Mouse (Mus musculus): ENCODE data around the gene Brd7. TPM values are rescaled to one million over a fixed set of nuclear protein-coding genes. Genes with fewer than 3 reads are reported as not detected.

The Brd7 gene
- polyA plus RNA-seq, 1 experiment from 2014 or later = 82.7 TPM

DNA sequence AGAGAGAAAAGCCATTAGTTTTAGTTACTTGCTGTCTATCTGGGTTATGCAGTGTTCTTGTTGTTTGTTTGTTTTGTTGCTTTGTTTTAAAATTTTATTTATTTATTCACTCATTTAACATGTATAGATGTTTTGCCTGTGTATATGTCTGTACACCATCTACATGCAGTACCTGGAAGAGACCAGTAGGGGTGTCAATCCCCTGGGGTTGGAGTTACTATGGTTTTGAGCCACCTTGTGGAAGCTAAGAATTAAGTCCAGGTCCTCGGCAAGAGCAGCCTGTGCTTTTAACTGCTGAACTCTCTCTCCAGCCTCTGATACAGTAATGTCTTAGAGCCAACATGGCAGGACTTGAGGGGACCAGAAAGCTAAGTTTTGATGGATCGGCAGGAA is 21.2 kb upstream of the Brd7 start:
- Histone ChIP-seq H3K36me3 (ENCODE audit: control insufficient read depth, insufficient read depth, low read length) (no peaks in the 10 kb centered on the region), H3K4me2 (no peak overlapping the region), H3K4me3 (ENCODE audit: low read depth, low read length) (no peak overlapping the region), H3K27ac (ENCODE audit: low read depth, low read length) (no peak overlapping the region), H3K27me3 (replicated peaks; ENCODE audit: control insufficient read depth, insufficient read depth, low read length) (peaks cover 6% of the 10 kb centered on the region; the same call in 1 of the 2 replicates), H3K9me3 (ENCODE audit: control insufficient read depth, low read length) (no peaks in the 10 kb centered on the region), H3K9ac (ENCODE audit: low read depth, low read length) (no peak overlapping the region), H3K4me1 (replicated peaks; ENCODE audit: control insufficient read depth, insufficient read depth, low read length) (no peaks in the 10 kb centered on the region; the same call in 1 of the 2 replicates)
- ATAC-seq (replicated peaks; ENCODE audit: low FRiP score) (no peak), DNase-seq (ENCODE audit: low spot score) (no peak)
- WGBS = 83% methylated on average over 2 of the region's 2 CpGs

DNA sequence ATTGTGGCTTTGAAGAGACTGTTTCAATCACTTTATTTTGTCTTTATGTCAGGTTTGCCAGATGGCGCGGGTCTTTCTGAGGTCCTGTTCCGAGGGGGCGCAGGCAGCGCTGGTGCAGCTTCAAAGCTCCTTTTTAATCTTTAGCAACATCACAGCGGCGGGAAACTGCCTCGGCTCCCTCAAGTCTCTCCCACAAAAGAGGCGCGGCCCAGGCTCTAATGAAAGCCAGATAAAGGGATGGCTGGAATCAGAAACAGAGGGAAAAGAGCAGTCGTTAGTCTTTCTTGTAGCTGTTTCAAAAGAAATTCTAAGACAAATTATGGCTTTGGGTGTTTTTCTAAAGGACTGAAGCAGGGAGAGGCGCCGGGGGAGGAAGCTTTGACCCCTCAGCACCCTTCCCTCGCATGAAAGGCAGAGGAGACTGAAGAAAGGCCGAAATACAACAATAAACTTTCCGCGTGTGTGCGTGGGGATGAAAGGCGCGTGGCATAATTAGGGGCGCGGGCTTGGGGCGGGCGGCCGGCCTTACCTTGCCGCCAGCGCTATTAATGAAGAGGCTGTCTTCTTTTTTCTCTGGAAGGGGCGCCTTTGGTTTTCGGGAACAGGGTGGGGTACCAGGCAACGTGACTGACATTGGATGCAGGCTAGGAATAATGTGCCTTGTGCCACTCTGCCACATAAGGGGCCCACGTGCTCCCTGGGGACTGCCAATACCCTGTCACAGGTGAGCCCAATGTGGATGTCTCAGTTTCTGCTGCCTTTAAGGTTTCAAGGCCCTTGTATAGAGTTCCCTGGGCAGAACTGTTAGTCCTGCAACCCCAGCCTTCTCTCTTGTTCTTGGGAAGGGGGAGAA is 20.5 kb upstream of the Brd7 start:
- Histone ChIP-seq H3K9me3 (ENCODE audit: control insufficient read depth, low read length) (no peaks in the 10 kb centered on the region), H3K27me3 (replicated peaks; ENCODE audit: control insufficient read depth, insufficient read depth, low read length) (peaks cover 6% of the 10 kb centered on the region; the same call in 1 of the 2 replicates), H3K9ac (ENCODE audit: low read depth, low read length) (no peak overlapping the region), H3K4me2 (no peak overlapping the region), H3K4me1 (replicated peaks; ENCODE audit: control insufficient read depth, insufficient read depth, low read length) (no peaks in the 10 kb centered on the region; the same call in 1 of the 2 replicates), H3K36me3 (ENCODE audit: control insufficient read depth, insufficient read depth, low read length) (no peaks in the 10 kb centered on the region), H3K27ac (ENCODE audit: low read depth, low read length) (no peak overlapping the region), H3K4me3 (ENCODE audit: low read depth, low read length) (no peak overlapping the region)
- WGBS = 67% methylated on average over 31 of the region's 31 CpGs
- ATAC-seq (replicated peaks; ENCODE audit: low FRiP score) (no peak), DNase-seq (ENCODE audit: low spot score) (no peak)

DNA sequence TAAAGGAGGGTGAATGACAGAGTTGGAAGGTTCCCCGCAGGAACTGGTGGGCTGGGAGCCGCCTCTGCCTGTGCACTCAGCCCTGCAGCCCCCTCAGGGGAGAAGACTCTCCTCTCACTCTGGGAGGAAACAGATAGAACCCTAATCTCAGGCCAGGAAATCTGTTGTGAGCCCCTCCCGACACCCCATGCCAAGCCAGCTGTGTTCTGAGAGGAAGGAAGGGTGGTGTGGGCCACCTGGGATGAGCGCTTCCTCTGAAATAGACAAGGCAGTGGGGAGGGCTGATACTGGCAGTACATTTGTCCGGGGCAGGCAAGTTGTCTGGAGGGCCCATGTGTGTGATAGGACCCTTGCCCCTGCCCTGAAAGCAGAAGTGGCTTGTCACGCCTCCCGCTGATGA is 18.5 kb upstream of the Brd7 start:
- ATAC-seq (replicated peaks; ENCODE audit: low FRiP score) (peak; percentile 47; the same call in 1 of the 2 replicates), DNase-seq (ENCODE audit: low spot score) (no peak)
- Histone ChIP-seq H3K4me3 (ENCODE audit: low read depth, low read length) (no peak overlapping the region), H3K9ac (ENCODE audit: low read depth, low read length) (no peak overlapping the region), H3K36me3 (ENCODE audit: control insufficient read depth, insufficient read depth, low read length) (no peaks in the 10 kb centered on the region), H3K4me1 (replicated peaks; ENCODE audit: control insufficient read depth, insufficient read depth, low read length) (no peaks in the 10 kb centered on the region; the same call in 1 of the 2 replicates), H3K27ac (ENCODE audit: low read depth, low read length) (no peak overlapping the region), H3K9me3 (ENCODE audit: control insufficient read depth, low read length) (no peaks in the 10 kb centered on the region), H3K27me3 (replicated peaks; ENCODE audit: control insufficient read depth, insufficient read depth, low read length) (peaks cover 6% of the 10 kb centered on the region; the same call in 1 of the 2 replicates), H3K4me2 (no peak overlapping the region)
- 36% methylated on average over 7 of the region's 7 CpGs for WGBS

GRCm38 (mm10) chr8:88376836-88377582 is 15.0 kb upstream of the Brd7 start:
- H3K4me1 ChIP-seq (replicated peaks; ENCODE audit: control insufficient read depth, insufficient read depth, low read length) = no peaks in the 10 kb centered on the region
- WGBS = 69% methylated on average over 19 of the region's 19 CpGs
- no peaks in the 10 kb centered on the region for H3K9me3 ChIP-seq (ENCODE audit: control insufficient read depth, low read length)
- ATAC-seq (replicated peaks; ENCODE audit: low FRiP score) (no peak), DNase-seq (ENCODE audit: low spot score) (no peak)
- H3K27ac ChIP-seq (ENCODE audit: low read depth, low read length) = no peak overlapping the region
- H3K4me3 ChIP-seq (ENCODE audit: low read depth, low read length) = no peak overlapping the region
- no peaks in the 10 kb centered on the region for H3K36me3 ChIP-seq (ENCODE audit: control insufficient read depth, insufficient read depth, low read length)
- H3K4me2 ChIP-seq = no peak overlapping the region
- H3K9ac ChIP-seq (ENCODE audit: low read depth, low read length) = no peak overlapping the region
- peaks cover 6% of the 10 kb centered on the region; the same call in 1 of the 2 replicates for H3K27me3 ChIP-seq (replicated peaks; ENCODE audit: control insufficient read depth, insufficient read depth, low read length)

DNA sequence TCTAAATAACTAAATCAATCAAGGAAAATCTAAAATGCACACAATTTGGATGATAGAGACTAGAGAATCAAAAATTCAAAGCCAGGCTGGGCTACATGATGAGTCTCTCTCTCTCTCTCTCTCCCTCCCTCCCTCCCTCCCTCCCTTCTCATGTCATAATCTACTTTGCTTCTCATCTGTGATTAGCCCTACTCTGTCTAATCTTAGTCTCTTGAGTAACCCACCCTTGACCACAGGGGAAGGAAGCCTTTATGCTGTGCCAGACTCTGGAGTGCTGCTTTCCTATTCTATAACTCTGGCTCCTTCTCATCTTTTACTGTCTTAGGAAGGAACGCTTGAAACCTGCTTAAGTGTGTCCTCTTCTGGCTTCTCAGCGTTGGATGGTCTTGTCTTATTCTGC is 9.5 kb upstream of the Brd7 start:
- ATAC-seq (replicated peaks; ENCODE audit: low FRiP score) (no peak), DNase-seq (ENCODE audit: low spot score) (no peak)
- no peak overlapping the region for H3K4me3 ChIP-seq (ENCODE audit: low read depth, low read length)
- no peak overlapping the region for H3K27ac ChIP-seq (ENCODE audit: low read depth, low read length)
- H3K36me3 ChIP-seq (ENCODE audit: control insufficient read depth, insufficient read depth, low read length) = no peaks in the 10 kb centered on the region
- H3K9me3 ChIP-seq (ENCODE audit: control insufficient read depth, low read length) = no peaks in the 10 kb centered on the region
- no peak overlapping the region for H3K4me2 ChIP-seq
- 78% methylated on average over 2 of the region's 2 CpGs for WGBS
- no peak overlapping the region for H3K9ac ChIP-seq (ENCODE audit: low read depth, low read length)
- H3K27me3 ChIP-seq (replicated peaks; ENCODE audit: control insufficient read depth, insufficient read depth, low read length) = 0 out of 2 replicates have a peak, but pooled peaks cover 2% of the 10 kb centered on the region
- no peaks in the 10 kb centered on the region for H3K4me1 ChIP-seq (replicated peaks; ENCODE audit: control insufficient read depth, insufficient read depth, low read length)

- no peak overlapping the region for H3K9ac ChIP-seq (ENCODE audit: low read depth, low read length)
- H3K9me3 ChIP-seq (ENCODE audit: control insufficient read depth, low read length) = no peaks in the 10 kb centered on the region
- H3K27ac ChIP-seq (ENCODE audit: low read depth, low read length) = no peak overlapping the region
- H3K27me3 ChIP-seq (replicated peaks; ENCODE audit: control insufficient read depth, insufficient read depth, low read length) = 0 out of 2 replicates have a peak, but pooled peaks cover 2% of the 10 kb centered on the region
- no peaks in the 10 kb centered on the region for H3K4me1 ChIP-seq (replicated peaks; ENCODE audit: control insufficient read depth, insufficient read depth, low read length)
- no peak overlapping the region for H3K4me2 ChIP-seq
- H3K4me3 ChIP-seq (ENCODE audit: low read depth, low read length) = no peak overlapping the region
- ATAC-seq (replicated peaks; ENCODE audit: low FRiP score) = no peak
- 57% methylated on average over 3 of the region's 3 CpGs for WGBS
- H3K36me3 ChIP-seq (ENCODE audit: control insufficient read depth, insufficient read depth, low read length) = no peaks in the 10 kb centered on the region
- no peak for DNase-seq (ENCODE audit: low spot score)
Measured at GRCm38 (mm10) chr8:88369805-88370204, 7.8 kb upstream of the Brd7 start.

DNA sequence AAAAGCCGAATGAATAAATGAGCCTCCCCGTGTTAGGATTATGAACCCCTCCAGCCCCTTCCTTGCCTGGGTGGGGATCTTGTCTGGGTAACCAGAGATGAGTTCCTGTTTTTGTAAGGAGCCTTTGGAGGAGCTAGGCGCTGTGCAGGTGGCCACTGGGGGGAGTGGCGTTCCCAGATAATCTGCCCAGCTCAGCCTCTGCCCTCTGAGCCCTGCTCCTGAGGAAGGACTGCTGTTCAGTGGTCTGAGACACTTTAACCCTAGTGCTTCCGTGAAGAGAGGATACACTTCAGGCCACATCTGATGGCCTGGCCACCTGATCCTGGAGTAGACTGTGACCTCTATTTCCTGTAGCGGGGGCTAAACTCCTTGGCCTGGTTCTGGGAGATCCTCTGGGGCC is 7.2 kb upstream of the Brd7 start:
- Histone ChIP-seq H3K4me2 (no peak overlapping the region), H3K27me3 (replicated peaks; ENCODE audit: control insufficient read depth, insufficient read depth, low read length) (0 out of 2 replicates have a peak, but pooled peaks cover 2% of the 10 kb centered on the region), H3K9me3 (ENCODE audit: control insufficient read depth, low read length) (no peaks in the 10 kb centered on the region), H3K4me1 (replicated peaks; ENCODE audit: control insufficient read depth, insufficient read depth, low read length) (no peaks in the 10 kb centered on the region), H3K4me3 (ENCODE audit: low read depth, low read length) (no peak overlapping the region), H3K9ac (ENCODE audit: low read depth, low read length) (no peak overlapping the region), H3K27ac (ENCODE audit: low read depth, low read length) (no peak overlapping the region), H3K36me3 (ENCODE audit: control insufficient read depth, insufficient read depth, low read length) (no peaks in the 10 kb centered on the region)
- WGBS = 15% methylated on average over 6 of the region's 6 CpGs
- DNase-seq (ENCODE audit: low spot score) = no peak
- ATAC-seq (replicated peaks; ENCODE audit: low FRiP score) = peak; percentile 39; the same call in 1 of the 2 replicates

DNA sequence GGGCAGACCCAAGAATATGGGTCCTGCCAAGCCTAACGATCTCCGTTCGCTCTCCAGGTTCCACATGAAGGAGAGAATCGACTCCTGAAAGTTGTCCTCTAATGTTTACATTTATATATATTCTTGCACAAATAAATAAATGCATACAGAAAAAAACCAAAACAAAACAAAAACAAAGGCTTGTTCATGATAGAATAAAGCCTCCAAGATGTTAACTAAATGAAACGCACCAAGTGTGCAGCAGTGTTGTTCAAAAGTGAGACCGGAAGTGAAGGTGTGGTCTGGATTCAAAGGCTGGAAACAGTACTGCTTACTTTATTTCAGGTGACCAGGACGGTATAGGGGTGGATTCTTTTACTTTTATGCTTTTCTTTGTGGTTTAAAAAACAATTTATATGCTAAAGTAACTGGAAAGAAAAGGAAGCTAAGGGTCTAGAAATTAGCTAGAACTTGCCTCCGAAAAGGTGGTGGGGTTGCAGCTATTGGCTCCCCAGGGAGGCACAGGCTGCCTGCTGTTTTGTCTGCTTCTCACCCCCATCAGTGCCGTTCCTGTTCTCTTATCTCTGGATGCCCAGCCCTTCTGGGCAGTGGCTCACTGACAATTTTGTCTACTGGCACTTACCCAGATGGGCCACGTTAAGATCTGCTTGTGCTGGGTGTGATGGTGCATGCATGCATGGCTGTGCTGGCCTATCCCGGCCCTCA is 604 bp upstream of the Brd7 start:
- Histone ChIP-seq H3K4me3 (ENCODE audit: low read depth, low read length) (peak overlapping the region; percentile 98), H3K9me3 (ENCODE audit: control insufficient read depth, low read length) (no peaks in the 10 kb centered on the region; the same call in 1 of the 2 replicates), H3K9ac (ENCODE audit: low read depth, low read length) (peak overlapping the region; percentile 97), H3K27ac (ENCODE audit: low read depth, low read length) (peak overlapping the region; percentile 57), H3K36me3 (ENCODE audit: control insufficient read depth, insufficient read depth, low read length) (peaks cover 17% of the 10 kb centered on the region), H3K27me3 (replicated peaks; ENCODE audit: control insufficient read depth, insufficient read depth, low read length) (no peaks in the 10 kb centered on the region), H3K4me1 (replicated peaks; ENCODE audit: control insufficient read depth, insufficient read depth, low read length) (peaks cover 18% of the 10 kb centered on the region), H3K4me2 (peak overlapping the region; percentile 93)
- DNase-seq (ENCODE audit: low spot score) (no peak), ATAC-seq (replicated peaks; ENCODE audit: low FRiP score) (peak; percentile 81)
- WGBS = 27% methylated on average over 11 of the region's 11 CpGs

All from liver, embryonic 11.5 days (tissue).